Mouse (Mus musculus) myocyte (in vitro differentiated cells): ENCODE results near the gene Urad.

Source experiments
- MYOG ChIP-seq, 3 experiments: IDR thresholded peaks; one replicate each; pipeline ENCODE4 v1.6.1; 2011; ENCODE audit warnings: control low read depth in 2 of 3, low read depth in 2 of 3, mild to moderate bottlenecking in 2 of 3; ENCODE audit not compliant: insufficient read length in 2 of 3, control insufficient read depth in 1 of 3, insufficient read depth in 1 of 3
- POLR2A ChIP-seq: IDR thresholded peaks from one replicate; pipeline ENCODE4 v1.6.1; 2011; ENCODE audit warnings: low read depth, mild to moderate bottlenecking, control low read depth, moderate library complexity; ENCODE audit not compliant: insufficient read length
- SRF ChIP-seq: IDR thresholded peaks from one replicate; pipeline ENCODE4 v1.6.1; 2011; ENCODE audit warnings: low read depth; ENCODE audit not compliant: control insufficient read depth, insufficient read length
- TCF3 ChIP-seq: IDR thresholded peaks from one replicate; pipeline ENCODE4 v1.6.1; 2011; ENCODE audit warnings: low read depth, control low read depth; ENCODE audit not compliant: insufficient read length

GRCm38 (mm10) chr5:147275761-147276160 is 46.5 kb downstream of the Urad start:
- TF ChIP-seq TCF3 = no peak
- TF ChIP-seq SRF = no peak
- TF ChIP-seq MYOG (IDR thresholded peaks at IDR 0.05; ENCODE audit: control insufficient read depth in 1 of 3, insufficient read depth in 1 of 3, insufficient read length in 2 of 3, low read depth in 2 of 3) = no peak
- no peak for TF ChIP-seq POLR2A
